Mouse (Mus musculus): Measurements from ENCODE around the gene Tada3. TPM values are rescaled to one million over a fixed set of nuclear protein-coding genes. Genes with fewer than 3 reads are reported as not detected.

The Tada3 gene
- polyA plus RNA-seq, 1 experiment = 48.2 TPM

DNA sequence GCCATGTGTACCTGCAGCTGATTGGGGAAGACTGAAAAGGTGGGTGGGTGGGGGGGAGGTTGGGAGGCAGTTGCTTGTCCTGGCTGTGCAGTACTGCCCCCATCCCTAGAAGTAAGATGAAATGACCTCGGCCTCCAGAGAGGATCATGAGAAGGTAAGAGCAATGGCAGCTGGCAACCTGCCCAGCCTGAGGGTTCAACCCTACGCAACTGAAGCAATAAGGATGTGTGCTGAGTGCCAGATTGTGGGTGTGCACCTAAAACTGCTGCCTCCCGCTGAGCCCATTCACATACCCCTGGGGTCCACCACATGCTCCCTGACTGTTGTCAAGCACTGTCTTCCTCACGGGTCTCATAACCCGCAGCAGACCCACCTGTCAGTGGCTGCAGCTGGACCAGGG, 38.7 kb upstream of the Tada3 start:
- no peak overlapping the region for H3K4me3 ChIP-seq (replicated peaks; ENCODE audit: insufficient read depth, low read depth, low read length)
- 64% methylated on average over 5 of the region's 5 CpGs for WGBS
- H3K27ac ChIP-seq (ENCODE audit: insufficient read depth, low read length) = no peak overlapping the region
- no peaks in the 10 kb centered on the region for H3K27me3 ChIP-seq (ENCODE audit: control insufficient read depth, insufficient read depth, low read length)
- peaks cover 10% of the 10 kb centered on the region; the same call in 1 of the 2 replicates for H3K4me1 ChIP-seq (ENCODE audit: control insufficient read depth, insufficient read depth, low read length)
- no peak for TF ChIP-seq POLR2A (IDR thresholded peaks at IDR 0.05; ENCODE audit: borderline replicate concordance, insufficient read depth, low read length)
- no peak for DNase-seq

DNA sequence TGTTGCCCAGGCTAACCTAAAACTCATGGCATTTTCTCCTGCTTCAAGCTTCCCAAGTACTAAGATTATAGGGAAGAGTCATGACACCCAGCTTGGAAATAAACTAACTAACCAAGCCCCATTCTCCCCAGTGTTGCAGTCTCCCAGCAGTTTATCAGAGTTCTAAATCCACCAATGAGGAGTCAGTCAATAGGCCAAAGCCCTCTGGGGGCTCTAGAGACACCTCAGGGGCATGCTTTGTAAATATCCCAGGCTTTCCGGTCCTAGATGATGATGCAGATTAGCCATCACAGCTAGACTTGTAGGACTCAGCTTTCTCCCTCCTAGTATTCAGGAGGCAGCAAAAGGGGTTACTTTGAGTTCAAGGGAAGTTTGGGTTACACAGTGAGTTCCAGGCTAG, 32.3 kb upstream of the Tada3 start:
- WGBS = 77% methylated on average over 1 of the region's 1 CpGs
- TF ChIP-seq CTCF (IDR thresholded peaks at IDR 0.05; ENCODE audit: borderline replicate concordance, insufficient read depth, low read depth, low read length) (no peak), POLR2A (IDR thresholded peaks at IDR 0.05; ENCODE audit: borderline replicate concordance, insufficient read depth, low read length) (no peak)
- Histone ChIP-seq H3K4me1 (ENCODE audit: control insufficient read depth, insufficient read depth, low read length) (no peaks in the 10 kb centered on the region), H3K27me3 (ENCODE audit: control insufficient read depth, insufficient read depth, low read length) (no peaks in the 10 kb centered on the region), H3K27ac (ENCODE audit: insufficient read depth, low read length) (no peak overlapping the region), H3K4me3 (replicated peaks; ENCODE audit: insufficient read depth, low read depth, low read length) (no peak overlapping the region)
- no peak for DNase-seq

DNA sequence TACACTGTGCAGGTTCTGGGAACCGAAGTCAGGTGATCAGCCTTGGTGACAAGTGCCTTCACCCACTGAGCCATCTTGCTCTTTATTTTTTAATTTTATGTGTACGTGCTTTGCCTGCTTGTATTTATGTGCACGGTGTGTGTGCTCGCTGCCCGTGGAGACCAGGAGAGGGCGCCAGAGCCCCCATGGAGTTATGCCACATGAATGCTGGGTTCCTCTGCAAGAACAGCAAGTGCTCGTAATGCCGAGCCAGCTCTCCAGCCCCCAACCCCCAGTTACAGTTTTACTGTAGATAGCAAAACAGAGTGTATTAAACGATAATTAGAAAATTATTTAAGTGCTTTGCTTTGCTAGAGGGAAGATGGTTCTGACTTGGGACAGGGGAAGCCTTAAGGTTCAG, 29.0 kb upstream of the Tada3 start:
- H3K27ac ChIP-seq (ENCODE audit: insufficient read depth, low read length) = no peak overlapping the region
- TF ChIP-seq CTCF (IDR thresholded peaks at IDR 0.05; ENCODE audit: borderline replicate concordance, insufficient read depth, low read depth, low read length) = no peak
- 68% methylated on average over 9 of the region's 9 CpGs for WGBS
- peaks cover 7% of the 10 kb centered on the region; the same call in 1 of the 2 replicates for H3K4me1 ChIP-seq (ENCODE audit: control insufficient read depth, insufficient read depth, low read length)
- H3K4me3 ChIP-seq (replicated peaks; ENCODE audit: insufficient read depth, low read depth, low read length) = no peak overlapping the region
- H3K27me3 ChIP-seq (ENCODE audit: control insufficient read depth, insufficient read depth, low read length) = no peaks in the 10 kb centered on the region
- DNase-seq = no peak

DNA sequence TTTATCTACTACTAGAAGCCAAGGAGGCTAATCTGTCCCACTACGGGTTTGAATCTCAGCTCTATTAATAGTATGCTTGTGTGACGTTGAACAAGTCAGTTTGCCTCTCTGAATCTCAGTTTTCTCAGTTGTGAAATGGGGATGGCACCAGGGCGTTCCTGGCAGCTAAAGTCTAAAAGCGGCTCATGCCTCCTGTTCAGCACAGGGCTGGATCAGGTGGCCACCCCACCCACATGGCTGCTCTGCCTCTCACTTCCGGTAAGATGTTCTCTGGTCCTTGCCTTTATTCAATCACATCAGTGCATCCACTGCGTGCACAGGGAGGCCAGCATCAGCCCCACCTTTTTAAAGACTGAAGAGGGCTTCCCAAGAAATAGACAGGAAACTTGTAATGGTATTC, 27.8 kb upstream of the Tada3 start:
- H3K4me3 ChIP-seq (replicated peaks; ENCODE audit: insufficient read depth, low read depth, low read length) = no peak overlapping the region
- no peak overlapping the region for H3K27ac ChIP-seq (ENCODE audit: insufficient read depth, low read length)
- TF ChIP-seq POLR2A (IDR thresholded peaks at IDR 0.05; ENCODE audit: borderline replicate concordance, insufficient read depth, low read length) (no peak), CTCF (IDR thresholded peaks at IDR 0.05; ENCODE audit: borderline replicate concordance, insufficient read depth, low read depth, low read length) (no peak)
- no peak for DNase-seq
- H3K4me1 ChIP-seq (ENCODE audit: control insufficient read depth, insufficient read depth, low read length) = peaks cover 7% of the 10 kb centered on the region; the same call in 1 of the 2 replicates
- no peaks in the 10 kb centered on the region for H3K27me3 ChIP-seq (ENCODE audit: control insufficient read depth, insufficient read depth, low read length)
- WGBS = 89% methylated on average over 6 of the region's 6 CpGs

DNA sequence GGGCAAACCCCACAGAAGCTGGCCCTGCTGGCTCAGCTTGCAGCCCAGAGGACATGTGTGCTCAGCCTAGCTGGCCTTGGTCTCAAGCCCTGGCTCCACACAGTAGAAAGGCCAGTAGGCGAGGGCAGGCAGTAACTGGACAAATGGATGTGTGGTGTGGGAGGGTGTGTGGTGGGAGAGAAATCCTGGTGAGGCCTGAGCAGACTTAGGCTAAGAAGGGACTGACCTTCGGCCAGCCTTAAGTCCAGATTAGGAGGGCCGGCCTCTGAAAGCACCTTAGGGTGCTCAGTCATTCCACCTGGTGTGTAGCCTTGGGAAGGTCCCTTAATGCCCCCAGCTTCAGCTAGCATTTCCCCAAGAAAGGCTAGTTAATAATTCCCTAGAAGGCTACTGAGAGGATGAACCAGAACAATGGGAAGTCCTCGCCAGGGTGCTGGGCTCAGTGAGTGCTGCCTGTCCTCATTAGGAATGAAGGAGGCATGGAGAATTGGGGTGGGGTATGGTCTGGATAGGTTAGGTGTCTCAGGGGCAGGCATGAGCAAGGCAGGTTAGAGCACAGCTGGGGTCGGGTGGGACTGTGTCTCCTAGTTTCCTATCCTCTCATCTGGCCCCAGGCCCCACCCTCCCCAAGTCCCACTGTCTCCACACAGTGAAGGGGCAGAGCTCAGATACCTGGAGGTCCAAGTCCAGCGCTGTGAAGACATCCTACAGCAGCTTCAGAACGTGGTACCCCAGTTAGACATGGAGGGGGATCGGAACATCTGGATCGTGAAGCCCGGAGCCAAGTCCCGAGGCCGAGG, 27.2 kb upstream of the Tada3 start:
- Histone ChIP-seq H3K4me3 (replicated peaks; ENCODE audit: insufficient read depth, low read depth, low read length) (no peak overlapping the region), H3K27ac (ENCODE audit: insufficient read depth, low read length) (no peak overlapping the region), H3K27me3 (ENCODE audit: control insufficient read depth, insufficient read depth, low read length) (no peaks in the 10 kb centered on the region), H3K4me1 (ENCODE audit: control insufficient read depth, insufficient read depth, low read length) (peaks cover 7% of the 10 kb centered on the region; the same call in 1 of the 2 replicates)
- 74% methylated on average over 12 of the region's 12 CpGs for WGBS
- DNase-seq = no peak
- TF ChIP-seq CTCF (IDR thresholded peaks at IDR 0.05; ENCODE audit: borderline replicate concordance, insufficient read depth, low read depth, low read length) = no peak
- TF ChIP-seq POLR2A (IDR thresholded peaks at IDR 0.05; ENCODE audit: borderline replicate concordance, insufficient read depth, low read length) = no peak

DNA sequence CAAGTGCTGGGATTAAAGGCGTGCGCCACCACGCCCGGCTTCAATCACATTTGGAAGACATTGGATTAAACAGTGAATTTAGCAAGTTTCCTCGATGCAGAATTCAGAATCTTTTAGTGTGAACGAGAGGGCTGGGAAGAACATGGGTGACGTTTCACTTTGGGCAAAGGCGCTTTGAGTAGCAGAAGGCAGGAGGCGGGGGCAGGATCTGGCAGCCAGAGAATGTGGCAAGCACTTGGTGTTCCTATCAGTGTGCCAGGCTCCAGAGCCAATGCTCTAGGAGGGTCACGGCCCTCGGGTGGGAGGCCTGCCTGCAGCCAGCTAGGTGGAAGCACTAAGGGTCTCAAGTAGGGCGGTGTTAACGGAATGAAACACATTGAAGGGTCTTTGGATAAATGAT, 24.4 kb upstream of the Tada3 start:
- TF ChIP-seq POLR2A (IDR thresholded peaks at IDR 0.05; ENCODE audit: borderline replicate concordance, insufficient read depth, low read length) (no peak), CTCF (IDR thresholded peaks at IDR 0.05; ENCODE audit: borderline replicate concordance, insufficient read depth, low read depth, low read length) (no peak)
- 48% methylated on average over 13 of the region's 13 CpGs for WGBS
- no peak overlapping the region for H3K27ac ChIP-seq (ENCODE audit: insufficient read depth, low read length)
- no peak for DNase-seq
- no peaks in the 10 kb centered on the region for H3K27me3 ChIP-seq (ENCODE audit: control insufficient read depth, insufficient read depth, low read length)
- no peak overlapping the region for H3K4me3 ChIP-seq (replicated peaks; ENCODE audit: insufficient read depth, low read depth, low read length)
- peaks cover 7% of the 10 kb centered on the region; the same call in 1 of the 2 replicates for H3K4me1 ChIP-seq (ENCODE audit: control insufficient read depth, insufficient read depth, low read length)

DNA sequence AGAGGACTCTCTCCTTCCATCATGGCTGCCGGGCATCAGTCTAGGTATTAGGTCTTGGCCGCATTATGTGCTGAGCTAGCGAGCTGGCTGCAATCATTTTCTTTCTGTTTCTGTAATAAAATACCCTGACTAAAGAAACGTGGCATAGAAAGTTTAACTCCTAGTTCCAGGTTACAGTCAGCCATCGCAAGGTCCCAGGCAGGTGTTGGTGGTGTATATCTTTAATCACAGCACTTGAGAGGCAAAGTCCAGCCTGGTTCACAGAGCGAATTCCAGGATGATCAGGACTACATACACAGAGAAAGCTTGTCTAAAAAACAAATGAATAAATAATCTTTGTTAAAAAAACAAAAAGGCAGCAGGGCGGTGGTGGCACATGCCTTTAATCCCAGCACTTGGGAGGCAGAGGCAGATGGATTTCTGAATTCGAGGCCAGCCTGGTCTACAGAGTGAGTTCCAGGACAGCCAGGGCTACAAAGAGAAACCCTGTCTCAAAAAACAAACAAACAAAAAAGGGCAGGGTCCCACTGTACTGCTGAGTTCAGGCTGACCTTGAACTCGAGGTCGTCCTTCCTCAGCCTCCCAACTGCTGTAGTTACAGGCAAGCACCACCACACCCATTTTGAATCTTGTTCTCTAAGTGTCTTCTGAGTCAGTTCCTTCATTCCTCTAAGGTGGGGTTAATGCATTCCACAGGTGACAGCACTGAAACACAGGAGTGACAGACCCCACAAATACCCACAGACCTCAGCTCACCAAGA, 18.8 kb upstream of the Tada3 start:
- Histone ChIP-seq H3K4me1 (ENCODE audit: control insufficient read depth, insufficient read depth, low read length) (no peaks in the 10 kb centered on the region), H3K27me3 (ENCODE audit: control insufficient read depth, insufficient read depth, low read length) (no peaks in the 10 kb centered on the region), H3K4me3 (replicated peaks; ENCODE audit: insufficient read depth, low read depth, low read length) (no peak overlapping the region), H3K27ac (ENCODE audit: insufficient read depth, low read length) (no peak overlapping the region)
- no peak for TF ChIP-seq POLR2A (IDR thresholded peaks at IDR 0.05; ENCODE audit: borderline replicate concordance, insufficient read depth, low read length)
- TF ChIP-seq CTCF (IDR thresholded peaks at IDR 0.05; ENCODE audit: borderline replicate concordance, insufficient read depth, low read depth, low read length) = no peak
- no peak for DNase-seq
- 81% methylated on average over 10 of the region's 10 CpGs for whole genome bisulfite sequencing

DNA sequence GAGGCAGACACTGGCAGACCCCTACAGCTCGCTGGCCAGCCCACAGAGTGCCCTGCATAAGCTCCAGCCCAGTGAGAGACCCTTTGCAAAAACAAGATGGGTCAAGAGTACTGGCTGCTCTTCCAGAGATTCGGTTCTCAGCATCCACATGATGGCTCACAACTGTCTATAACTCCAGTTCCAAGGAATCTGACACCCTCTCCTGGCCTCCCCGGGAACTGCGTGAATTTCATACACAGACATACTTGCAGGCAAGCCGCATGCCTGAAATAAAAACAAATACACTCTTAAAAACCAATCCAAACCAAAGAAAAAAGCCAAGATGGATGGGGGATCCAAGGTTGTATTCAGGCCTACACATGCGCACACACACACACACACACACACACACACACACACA, 17.8 kb upstream of the Tada3 start:
- WGBS = 88% methylated on average over 6 of the region's 6 CpGs
- DNase-seq = no peak
- no peak overlapping the region for H3K4me3 ChIP-seq (replicated peaks; ENCODE audit: insufficient read depth, low read depth, low read length)
- H3K27ac ChIP-seq (ENCODE audit: insufficient read depth, low read length) = no peak overlapping the region
- TF ChIP-seq CTCF (IDR thresholded peaks at IDR 0.05; ENCODE audit: borderline replicate concordance, insufficient read depth, low read depth, low read length) (no peak), POLR2A (IDR thresholded peaks at IDR 0.05; ENCODE audit: borderline replicate concordance, insufficient read depth, low read length) (no peak)
- no peaks in the 10 kb centered on the region for H3K27me3 ChIP-seq (ENCODE audit: control insufficient read depth, insufficient read depth, low read length)
- H3K4me1 ChIP-seq (ENCODE audit: control insufficient read depth, insufficient read depth, low read length) = no peaks in the 10 kb centered on the region
